Mouse (Mus musculus) kidney, postnatal 0 days (tissue): ENCODE results near the gene Ccdc126. TPM values are rescaled to one million over a fixed set of nuclear protein-coding genes. Genes with fewer than 3 reads are reported as not detected.
A peak's percentile ranks its signal among the peaks of the same experiment; 100 is the strongest.

Experiments
- ATAC-seq: fragments of 200-750 bp; cut with Nextera tagmentation; replicated peaks from 2 replicates; pipeline ENCODE4 v1.8.0; 2017; ENCODE audit warnings: low read depth, moderate number of reproducible peaks, moderate TSS enrichment, moderate library complexity; ENCODE audit not compliant: low FRiP score
- DNase-seq: peaks from one replicate; pipeline ENCODE4 v3.0.0-alpha.2; 2016; ENCODE audit warnings: low spot score
- H3K27ac ChIP-seq: fragments of 300-500 bp; sonication (generic); 2 replicates; pipeline ENCODE4 v1.5.1; 2014; ENCODE audit warnings: mild to moderate bottlenecking
- H3K27me3 ChIP-seq: fragments of 300-500 bp; sonication (generic); 2 replicates; pipeline ENCODE4 v1.6.1; 2014; ENCODE audit warnings: low read length, mixed read lengths; ENCODE audit not compliant: insufficient read depth
- H3K36me3 ChIP-seq: fragments of 300-500 bp; sonication (generic); 2 replicates; pipeline ENCODE4 v1.6.1; 2014; ENCODE audit warnings: low read length, mixed read lengths; ENCODE audit not compliant: insufficient read depth
- H3K4me1 ChIP-seq: fragments of 300-500 bp; sonication (generic); replicated peaks from 2 replicates; pipeline ENCODE4 v1.6.1; 2014; ENCODE audit warnings: antibody characterized with exemption, low read length, mixed read lengths; ENCODE audit not compliant: insufficient read depth
- H3K4me2 ChIP-seq: fragments of 300-500 bp; sonication (generic); 2 replicates; pipeline ENCODE4 v1.6.1; 2014; ENCODE audit warnings: mild to moderate bottlenecking, low read length, moderate library complexity, mixed read lengths
- H3K4me3 ChIP-seq: fragments of 300-500 bp; sonication (generic); replicated peaks from 2 replicates; pipeline ENCODE4 v1.5.1; 2014; ENCODE audit warnings: low read depth, low read length
- H3K9ac ChIP-seq: fragments of 300-500 bp; sonication (generic); 2 replicates; pipeline ENCODE4 v1.6.1; 2014; ENCODE audit warnings: low read depth, low read length
- H3K9me3 ChIP-seq: fragments of 300-500 bp; sonication (generic); replicated peaks from 2 replicates; pipeline ENCODE4 v1.6.1; 2016; ENCODE audit warnings: low read length, inconsistent platforms, mixed read lengths
- CTCF ChIP-seq: IDR thresholded peaks from 2 replicates; pipeline ENCODE4 v1.5.1; 2016; ENCODE audit warnings: antibody characterized with exemption, low read depth, mild to moderate bottlenecking, moderate library complexity
- WGBS: fragments of 180-500 bp; shearing (Covaris S2); extraction: QIAGEN DNeasy Blood & Tissue Kit; methylation state at CpG from one replicate; pipeline ENCODE4 v1.1.7; 2014; 5-methylcytosine and 5-hydroxymethylcytosine counted together
- polyA plus RNA-seq: library from polyadenylated mRNA; unstranded; fragments of >200 nt; fragmentation: Nextera tagmentation; extraction: Ambion mirVana; gene quantifications from 2 replicates; pipeline ENCODE4 v1.2.1, GENCODE M21; 2015

Ccdc126 gene
- polyA plus RNA-seq, 1 experiment from 2014 or later: 16.4 TPM

- peak within 1 kb of the TSS; percentile 63 for H3K4me2 ChIP-seq
- peak within 1 kb of the TSS; percentile 56 for H3K4me3 ChIP-seq
- peak within 1 kb of the TSS; percentile 63; the same call in 1 of the 2 replicates for H3K9ac ChIP-seq
- DNase-seq (peak; percentile 99), ATAC-seq (peak; percentile 98)
- peak within 1 kb of the TSS; percentile 38 for H3K27ac ChIP-seq
- no peaks in the 10 kb centered on the region for H3K27me3 ChIP-seq
- peak; percentile 42; the same call in 1 of the 2 replicates for TF ChIP-seq CTCF
- WGBS: 4% methylated on average over 49 of the region's 49 CpGs
- no peaks in the 10 kb centered on the region for H3K9me3 ChIP-seq
- H3K36me3 ChIP-seq: no peaks in the 10 kb centered on the region
- peaks cover 6% of the 10 kb centered on the region for H3K4me1 ChIP-seq
Measured at GRCm38 (mm10) chr6:49367159-49368054, 48.3 kb downstream of the Ccdc126 start, which contains the start of gene Fam221a. Gene Fam221a (plus strand): TSS chr6:49367739.

- 29% methylated on average over 3 of the region's 3 CpGs for WGBS
- no peak for TF ChIP-seq CTCF
- H3K9ac ChIP-seq: peak overlapping the region; percentile 63; the same call in 1 of the 2 replicates
- H3K36me3 ChIP-seq: no peaks in the 10 kb centered on the region
- peak overlapping the region; percentile 56 for H3K4me3 ChIP-seq
- no peak for ATAC-seq
- peak overlapping the region; percentile 63 for H3K4me2 ChIP-seq
- H3K9me3 ChIP-seq: no peaks in the 10 kb centered on the region
- H3K27ac ChIP-seq: no peak overlapping the region
- DNase-seq: peak; percentile 17
- no peaks in the 10 kb centered on the region for H3K27me3 ChIP-seq
- H3K4me1 ChIP-seq: peaks cover 6% of the 10 kb centered on the region
Measured at GRCm38 (mm10) chr6:49368212-49368611, 49.1 kb downstream of the Ccdc126 start.

- WGBS: 80% methylated on average over 4 of the region's 4 CpGs
- no peak overlapping the region for H3K27ac ChIP-seq
- H3K4me2 ChIP-seq: no peak overlapping the region
- no peaks in the 10 kb centered on the region for H3K36me3 ChIP-seq
- ATAC-seq (no peak), DNase-seq (no peak)
- H3K4me1 ChIP-seq: peaks cover 6% of the 10 kb centered on the region
- H3K9me3 ChIP-seq: no peaks in the 10 kb centered on the region
- no peak for TF ChIP-seq CTCF
- no peaks in the 10 kb centered on the region for H3K27me3 ChIP-seq
- H3K4me3 ChIP-seq: no peak overlapping the region
- no peak overlapping the region for H3K9ac ChIP-seq
Measured at GRCm38 (mm10) chr6:49372705-49373104, 53.6 kb downstream of the Ccdc126 start.

GRCm38 (mm10) chr6:49373943-49374342, 54.9 kb downstream of the Ccdc126 start:
- H3K4me3 ChIP-seq: no peak overlapping the region
- DNase-seq (no peak), ATAC-seq (no peak)
- no peak for TF ChIP-seq CTCF
- H3K9me3 ChIP-seq: no peaks in the 10 kb centered on the region
- H3K27ac ChIP-seq: no peak overlapping the region
- H3K27me3 ChIP-seq: no peaks in the 10 kb centered on the region
- no peaks in the 10 kb centered on the region for H3K36me3 ChIP-seq
- whole genome bisulfite sequencing: 84% methylated on average over 2 of the region's 2 CpGs
- no peaks in the 10 kb centered on the region for H3K4me1 ChIP-seq
- H3K4me2 ChIP-seq: no peak overlapping the region
- H3K9ac ChIP-seq: no peak overlapping the region

- no peaks in the 10 kb centered on the region for H3K4me1 ChIP-seq
- DNase-seq (no peak), ATAC-seq (no peak)
- WGBS: 70% methylated on average over 12 of the region's 12 CpGs
- no peak for TF ChIP-seq CTCF
- no peaks in the 10 kb centered on the region for H3K9me3 ChIP-seq
- no peak overlapping the region for H3K4me3 ChIP-seq
- H3K36me3 ChIP-seq: no peaks in the 10 kb centered on the region
- H3K27me3 ChIP-seq: no peaks in the 10 kb centered on the region
- no peak overlapping the region for H3K27ac ChIP-seq
- H3K4me2 ChIP-seq: no peak overlapping the region
- H3K9ac ChIP-seq: no peak overlapping the region
Measured at GRCm38 (mm10) chr6:49378328-49378727, 59.3 kb downstream of the Ccdc126 start.

Other genes with a start within 250 kb of the Ccdc126 start
- 113 and 123 TPM in 2 replicates for gene Malsu1, start 245.5 kb upstream of the Ccdc126 start, polyA plus RNA-seq
- 20.5 and 20.6 TPM in 2 replicates for gene Igf2bp3, start 104.3 kb upstream of the Ccdc126 start, polyA plus RNA-seq
- gene Tra2a, start 55.2 kb upstream of the Ccdc126 start, polyA plus RNA-seq: 60.9 and 69.0 TPM in 2 replicates
- 5.1 and 7.5 TPM in 2 replicates for gene Fam221a, start 48.5 kb downstream of the Ccdc126 start, polyA plus RNA-seq
- gene Stk31, start 76.3 kb downstream of the Ccdc126 start, polyA plus RNA-seq: not detected in 2 replicates